ENCODE assay signal across 23 mouse cellular contexts in the genomic region with DNA sequence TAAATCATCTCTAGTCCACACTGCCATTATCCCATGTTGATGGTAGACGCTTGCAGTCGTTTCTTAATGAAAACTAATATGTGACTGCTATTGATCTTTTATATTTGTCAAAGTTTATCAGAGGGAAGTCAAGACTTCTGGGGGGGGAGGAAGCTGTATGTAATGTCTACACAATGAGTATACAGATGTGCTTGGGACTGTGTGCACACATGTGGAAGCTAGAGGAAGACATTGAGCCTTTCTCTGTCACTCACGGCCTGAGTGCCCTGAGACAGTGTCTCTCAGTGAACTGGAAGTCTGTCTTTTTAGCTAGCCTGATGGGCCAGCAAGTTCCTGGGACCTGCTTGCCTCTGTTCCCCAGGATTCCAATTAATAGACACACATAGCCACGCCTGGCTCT.
DNase-seq lines count a peak whose midpoint lies in the region; ATAC-seq and TF ChIP-seq lines count a peak whose summit lies in the region.
"Had no signal": no experiment of that assay in that cellular context is flagged by ENCODE, and none has a peak within 500 bp of the region (broad histone marks: within the 10 kb centered on the region; RNA-seq: fewer than 3 reads in every experiment).

No protein-coding gene starts in this region.

- H3K9ac ChIP-seq in lung, embryonic 15.5 days = no peak overlapping the region
- H3K9ac ChIP-seq in forebrain, embryonic 15.5 days (replicated peaks) = no peak overlapping the region
- H3K9ac ChIP-seq: embryonic facial prominence, embryonic 13.5 days; heart, embryonic 13.5 days; hindbrain, embryonic 15.5 days had no signal

- no peaks in the 10 kb centered on the region for H3K27me3 ChIP-seq in lung, embryonic 15.5 days
- no peaks in the 10 kb centered on the region for H3K27me3 ChIP-seq in myocyte (ENCODE audit: control insufficient read depth, insufficient read depth, insufficient read length)
- H3K27me3 ChIP-seq in forebrain, embryonic 15.5 days = no peaks in the 10 kb centered on the region
- H3K27me3 ChIP-seq: heart, embryonic 13.5 days; hindbrain, embryonic 15.5 days had no signal

- no peak overlapping the region for H3K4me2 ChIP-seq in lung, embryonic 15.5 days
- peak overlapping the region; percentile 80 for H3K4me2 ChIP-seq in myocyte (ENCODE audit: low read depth)
- H3K4me2 ChIP-seq in forebrain, embryonic 15.5 days (replicated peaks) = no peak overlapping the region
- H3K4me2 ChIP-seq: embryonic facial prominence, embryonic 13.5 days; heart, embryonic 13.5 days; hindbrain, embryonic 15.5 days had no signal

- peaks cover 12% of the 10 kb centered on the region for H3K4me1 ChIP-seq in lung, embryonic 15.5 days
- peaks cover 17% of the 10 kb centered on the region for H3K4me1 ChIP-seq in embryonic fibroblast, embryonic 13.5 days (ENCODE audit: control insufficient read depth, insufficient read depth, low read length)
- no peaks in the 10 kb centered on the region for H3K4me1 ChIP-seq in forebrain, embryonic 15.5 days
- H3K4me1 ChIP-seq: hindbrain, embryonic 15.5 days had no signal

- 50% methylated on average over 4 of the region's 4 CpGs for WGBS in lung, embryonic 15.5 days
- 78% methylated on average over 4 of the region's 4 CpGs for WGBS in forebrain, embryonic 15.5 days

- H3K9me3 ChIP-seq in lung, embryonic 15.5 days = no peaks in the 10 kb centered on the region
- no peaks in the 10 kb centered on the region for H3K9me3 ChIP-seq in forebrain, embryonic 15.5 days
- H3K9me3 ChIP-seq: embryonic facial prominence, embryonic 13.5 days; heart, embryonic 10.5 days; heart, embryonic 13.5 days; hindbrain, embryonic 15.5 days had no signal

- no peak for TF ChIP-seq CTCF in embryonic fibroblast, embryonic 13.5 days (IDR thresholded peaks at IDR 0.05; ENCODE audit: borderline replicate concordance, insufficient read depth, low read length)

- H3K79me2 ChIP-seq in myocyte (ENCODE audit: control insufficient read depth, insufficient read depth) = no peaks in the 10 kb centered on the region

- no peak for DNase-seq in lung, postnatal 10 days
- no peak for DNase-seq in thymus, postnatal 25 days
- DNase-seq: adrenal gland, adult 2 months; adrenal gland, postnatal 14 days; cerebellum, adult 11 months; cerebellum, adult 2 months; cerebellum, adult 9-11 months; cerebellum, postnatal 25 days; gastrocnemius, postnatal 10 days; gastrocnemius, postnatal 36 days; heart, adult 2 months; heart, postnatal 14 days; heart, postnatal 4 days had no signal

- ATAC-seq in lung, embryonic 15.5 days (ENCODE audit: borderline replicate concordance, extremely low read depth, low FRiP score, low TSS enrichment) = peak; percentile 55; the same call in 1 of the 2 replicates
- ATAC-seq in forebrain, embryonic 15.5 days (replicated peaks) = no peak
- ATAC-seq: CD4-positive, CD25-positive, alpha-beta regulatory T cell, adult 4 months; forebrain, embryonic 14.5 days had no signal

- H3K36me3 ChIP-seq in lung, embryonic 15.5 days = no peaks in the 10 kb centered on the region
- no peaks in the 10 kb centered on the region for H3K36me3 ChIP-seq in myocyte (ENCODE audit: control insufficient read depth, insufficient read depth)
- no peaks in the 10 kb centered on the region for H3K36me3 ChIP-seq in forebrain, embryonic 15.5 days
- H3K36me3 ChIP-seq: embryonic facial prominence, embryonic 13.5 days; heart, embryonic 10.5 days; heart, embryonic 13.5 days; hindbrain, embryonic 15.5 days had no signal

- peak overlapping the region; percentile 27; the same call in 1 of the 2 replicates for H3K27ac ChIP-seq in lung, embryonic 15.5 days
- H3K27ac ChIP-seq in embryonic fibroblast, embryonic 13.5 days (ENCODE audit: insufficient read depth, low read length) = peak overlapping the region; percentile 87
- H3K27ac ChIP-seq in forebrain, embryonic 15.5 days (replicated peaks) = no peak overlapping the region
- H3K27ac ChIP-seq: embryonic facial prominence, embryonic 13.5 days; heart, adult 2 months; heart, embryonic 10.5 days; heart, embryonic 13.5 days; hindbrain, embryonic 15.5 days had no signal

- no peak overlapping the region for H3ac ChIP-seq in myocyte (ENCODE audit: control insufficient read depth, insufficient read length)

- TF ChIP-seq POLR2A in embryonic fibroblast, embryonic 13.5 days (IDR thresholded peaks at IDR 0.05; ENCODE audit: low read depth, low read length) = no peak
- no peak for TF ChIP-seq POLR2A in myocyte (IDR thresholded peaks at IDR 0.05; ENCODE audit: insufficient read length, low read depth)

- no peak overlapping the region for H3K4me3 ChIP-seq in lung, embryonic 15.5 days
- H3K4me3 ChIP-seq in embryonic fibroblast, embryonic 13.5 days (ENCODE audit: insufficient read depth, low read length) = no peak overlapping the region
- no peak overlapping the region for H3K4me3 ChIP-seq in myocyte
- H3K4me3 ChIP-seq in forebrain, embryonic 15.5 days = no peak overlapping the region
- H3K4me3 ChIP-seq: embryonic facial prominence, embryonic 13.5 days; heart, adult 2 months; heart, embryonic 10.5 days; heart, embryonic 13.5 days; hindbrain, embryonic 15.5 days had no signal

TF ChIP-seq in myocyte, 11 proteins besides CTCF, POLR2A, EP300 and RAD21:
- no peak for TF ChIP-seq MAX (IDR thresholded peaks at IDR 0.05; ENCODE audit: low read depth)
- no peak for TF ChIP-seq MYOD1 (IDR thresholded peaks at IDR 0.05; ENCODE audit: control insufficient read depth in 1 of 3, insufficient read length in 2 of 3, low read depth in 2 of 3)
